Mouse (Mus musculus): ENCODE measurements around the gene Galnt7.
A peak's percentile ranks its signal among the peaks of the same experiment; 100 is the strongest.

Galnt7 gene

GRCm38 (mm10) chr8:57628787-57629664, 23.8 kb downstream of the Galnt7 start:
- no peak for DNase-seq (ENCODE audit: low spot score)

- DNase-seq (ENCODE audit: low spot score), result peak; percentile 17
These were observed 24.7 kb downstream of the Galnt7 start for GRCm38 (mm10) chr8:57627946-57628786.

DNA sequence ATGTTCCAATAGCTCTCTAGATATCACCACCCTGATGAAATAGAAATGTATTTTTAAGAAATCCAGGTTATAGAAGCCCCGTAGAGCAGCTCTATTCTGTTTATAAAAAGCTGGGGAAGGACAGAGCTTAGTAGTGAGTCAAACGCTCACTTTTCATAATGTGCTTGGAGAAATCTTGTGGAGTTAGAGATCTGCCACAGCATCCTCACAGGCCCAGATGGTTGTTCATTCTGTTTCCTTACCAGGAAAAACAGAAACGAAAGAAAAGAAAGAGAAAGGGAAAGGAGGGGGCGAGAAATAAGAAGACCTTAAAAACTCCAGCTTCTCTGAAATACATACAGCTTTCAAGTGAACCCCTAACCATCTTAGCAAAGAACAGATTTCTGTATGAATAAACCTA, 28.9 kb downstream of the Galnt7 start:
- DNase-seq (ENCODE audit: low spot score), result no peak

DNA sequence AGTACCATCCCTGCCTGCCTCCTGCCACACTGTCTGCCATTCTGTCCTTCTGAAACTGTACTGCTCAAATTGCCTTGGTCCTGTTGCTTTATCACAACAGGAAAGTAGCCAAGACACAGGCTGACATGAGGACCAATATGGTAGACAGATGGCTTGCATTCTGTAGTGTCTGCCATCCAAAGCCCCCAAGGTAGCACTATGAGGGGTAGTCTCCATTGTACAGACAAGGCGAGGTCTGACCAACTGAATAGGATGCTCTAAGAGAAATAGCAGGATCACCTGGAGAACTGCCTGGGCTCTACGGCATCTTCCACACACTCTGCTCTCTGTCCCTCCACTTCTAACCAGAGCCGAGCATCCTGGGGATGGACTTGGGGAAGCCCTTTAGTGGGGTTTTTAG, 29.8 kb downstream of the Galnt7 start:
- no peak for DNase-seq (ENCODE audit: low spot score)

- DNase-seq (ENCODE audit: low spot score), result no peak
These were observed 35.9 kb downstream of the Galnt7 start for GRCm38 (mm10) chr8:57616965-57617364.

GRCm38 (mm10) chr8:57615016-57615657, 37.7 kb downstream of the Galnt7 start:
- DNase-seq (ENCODE audit: low spot score), result peak; percentile 26

- DNase-seq (ENCODE audit: low spot score), result no peak
These were observed 41.3 kb downstream of the Galnt7 start for GRCm38 (mm10) chr8:57611419-57611977.

DNA sequence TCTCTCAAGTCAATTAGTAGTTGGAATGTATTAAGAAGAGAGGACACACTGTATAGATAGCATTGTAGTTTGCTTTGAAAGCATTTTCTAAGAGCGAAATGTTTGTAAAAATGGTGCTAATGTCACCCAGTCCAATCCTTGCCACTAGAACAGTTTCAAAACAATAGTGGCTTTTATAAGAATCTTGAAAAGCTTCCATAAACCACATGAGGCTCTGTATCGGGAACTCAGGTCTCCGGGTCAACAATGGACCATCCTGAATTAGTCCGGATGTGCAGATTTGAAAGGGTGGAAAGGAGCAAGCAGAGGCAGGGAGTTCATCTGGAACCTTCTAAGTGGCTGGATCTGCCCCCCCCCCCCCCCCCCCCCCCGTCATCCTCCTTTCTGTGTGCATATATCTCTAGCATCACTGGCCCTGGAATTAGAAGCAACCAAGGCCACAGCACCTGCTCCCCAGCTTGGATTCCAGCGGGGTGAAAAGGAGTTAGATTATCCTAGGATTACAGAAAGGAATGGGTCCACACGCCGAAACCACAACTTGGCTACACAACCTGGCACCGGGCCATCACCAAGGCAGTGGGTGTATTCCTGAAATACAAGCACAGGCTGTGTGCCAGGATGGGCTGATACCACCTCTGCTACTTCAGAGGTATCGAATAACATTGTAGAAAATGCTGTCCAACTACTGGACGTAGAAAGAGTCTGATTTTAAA, 42.0 kb downstream of the Galnt7 start:
- DNase-seq (ENCODE audit: low spot score), result no peak

DNA sequence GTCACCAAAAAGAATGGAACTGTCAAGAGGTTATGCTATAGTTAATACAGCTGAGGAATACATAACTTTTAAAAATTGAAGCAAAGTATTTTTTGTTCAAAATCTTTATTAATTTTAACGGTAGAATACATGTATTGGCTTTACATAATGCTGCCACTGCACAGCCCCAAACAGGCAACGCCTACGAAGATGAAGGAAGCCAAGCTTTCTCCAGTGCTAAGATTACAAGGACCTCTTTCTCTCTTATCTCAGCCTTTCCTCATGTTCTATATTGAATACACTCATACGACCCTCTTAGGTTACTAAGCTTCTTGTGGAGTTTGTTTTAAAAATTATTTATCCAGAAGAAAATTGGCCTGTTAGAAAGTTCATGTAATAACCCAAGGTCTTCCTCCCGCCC, 50.3 kb downstream of the Galnt7 start:
- no peak for DNase-seq (ENCODE audit: low spot score)

- DNase-seq (ENCODE audit: low spot score), result no peak
These were observed 50.8 kb downstream of the Galnt7 start for GRCm38 (mm10) chr8:57601987-57602418.

GRCm38 (mm10) chr8:57599813-57600555, 52.8 kb downstream of the Galnt7 start:
- no peak for DNase-seq (ENCODE audit: low spot score)

GRCm38 (mm10) chr8:57595853-57596252, 57.0 kb downstream of the Galnt7 start:
- DNase-seq (ENCODE audit: low spot score), result no peak

DNA sequence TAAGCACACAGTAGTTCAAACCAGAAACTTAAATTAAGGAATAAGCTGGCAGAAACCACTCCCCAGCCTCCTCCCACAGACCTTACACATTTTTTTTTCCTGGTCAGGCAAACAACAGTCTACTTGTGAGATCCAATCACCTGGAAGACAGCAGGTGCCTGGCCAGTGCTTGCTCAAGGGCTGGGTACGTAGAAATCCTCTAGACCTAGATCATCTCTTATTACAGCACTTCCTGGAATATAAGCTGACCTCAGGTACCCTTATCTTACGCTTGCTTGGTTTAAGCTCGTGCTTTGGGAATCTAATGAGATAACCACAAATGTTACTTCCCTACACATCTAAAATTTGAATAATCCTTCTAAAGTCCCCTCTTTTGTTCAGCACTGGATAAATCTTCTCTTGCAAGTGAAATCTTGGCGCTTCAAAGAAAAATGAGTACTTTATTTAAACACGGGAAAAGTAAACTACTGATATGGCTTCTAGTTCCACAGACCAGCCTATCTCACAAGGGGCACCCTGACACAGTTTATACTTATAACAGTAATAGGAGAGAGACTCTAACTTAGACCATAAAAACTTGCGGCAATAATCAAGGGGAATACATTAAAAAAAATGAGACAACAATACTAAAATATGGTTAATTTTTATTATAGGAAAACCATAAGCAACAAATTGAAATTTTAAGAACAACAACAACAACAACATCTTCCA, 58.5 kb downstream of the Galnt7 start:
- DNase-seq (ENCODE audit: low spot score), result no peak

- DNase-seq (ENCODE audit: low spot score), result no peak
These were observed 60.2 kb downstream of the Galnt7 start for GRCm38 (mm10) chr8:57592604-57593003.

DNA sequence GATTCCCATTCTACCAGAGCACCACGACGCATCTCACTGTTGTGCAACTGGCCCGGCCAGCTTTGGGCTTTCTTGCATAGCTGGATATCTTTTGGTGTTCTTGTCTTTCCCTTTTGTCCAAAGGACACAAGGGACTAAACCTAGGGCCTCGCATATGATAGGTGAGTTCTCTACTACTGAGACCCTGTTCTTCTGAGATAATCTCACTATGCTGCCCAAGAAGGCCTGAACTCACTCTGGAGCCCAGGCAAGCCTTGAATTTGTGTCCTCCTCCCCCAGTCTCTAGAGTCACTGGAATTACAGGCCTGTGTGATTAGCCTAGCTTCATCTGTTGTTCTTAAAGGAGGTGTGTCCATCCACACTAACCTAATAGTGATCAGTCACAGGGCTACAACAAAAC, 61.2 kb downstream of the Galnt7 start:
- DNase-seq (ENCODE audit: low spot score), result no peak

DNA sequence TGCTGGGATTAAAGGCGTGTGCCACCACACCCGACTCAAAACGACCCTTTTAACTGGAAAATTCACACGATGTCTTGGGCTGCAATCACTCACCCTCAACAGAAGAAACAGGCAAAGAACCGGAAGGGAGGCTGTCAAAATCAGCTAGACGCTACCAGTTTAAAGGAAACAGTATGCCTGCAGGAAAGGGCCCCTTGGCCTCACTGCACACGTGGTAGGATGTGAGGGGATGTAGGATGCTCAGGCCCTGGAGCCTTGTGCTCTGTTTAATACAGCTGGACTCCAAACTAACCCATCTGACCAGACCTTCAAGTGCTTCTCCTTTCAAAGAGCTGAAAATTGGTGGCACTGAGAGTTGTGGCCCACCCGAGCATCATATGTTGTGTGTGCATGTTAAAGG, 62.8 kb downstream of the Galnt7 start:
- no peak for DNase-seq (ENCODE audit: low spot score)

GRCm38 (mm10) chr8:57589176-57589575, 63.7 kb downstream of the Galnt7 start:
- DNase-seq (ENCODE audit: low spot score), result peak; percentile 52

DNA sequence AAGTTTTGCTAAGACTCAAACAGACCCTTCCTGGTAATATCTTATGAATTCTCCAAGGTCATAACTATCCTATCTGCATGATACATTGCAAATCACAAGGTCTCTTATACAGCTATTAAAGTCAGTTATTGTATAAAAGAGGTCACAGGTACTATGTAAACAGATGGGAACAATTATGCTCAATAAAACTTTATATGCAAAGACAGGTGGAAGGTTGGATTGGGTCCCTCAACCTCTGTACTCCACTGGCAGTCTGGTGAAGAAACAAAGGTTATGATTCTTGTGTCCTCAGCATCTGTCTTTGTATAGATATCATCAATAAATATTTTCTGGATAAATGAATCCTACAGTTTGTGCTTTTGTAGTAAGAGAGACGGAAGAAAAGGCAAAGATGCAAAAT, 64.2 kb downstream of the Galnt7 start:
- no peak for DNase-seq (ENCODE audit: low spot score)

DNA sequence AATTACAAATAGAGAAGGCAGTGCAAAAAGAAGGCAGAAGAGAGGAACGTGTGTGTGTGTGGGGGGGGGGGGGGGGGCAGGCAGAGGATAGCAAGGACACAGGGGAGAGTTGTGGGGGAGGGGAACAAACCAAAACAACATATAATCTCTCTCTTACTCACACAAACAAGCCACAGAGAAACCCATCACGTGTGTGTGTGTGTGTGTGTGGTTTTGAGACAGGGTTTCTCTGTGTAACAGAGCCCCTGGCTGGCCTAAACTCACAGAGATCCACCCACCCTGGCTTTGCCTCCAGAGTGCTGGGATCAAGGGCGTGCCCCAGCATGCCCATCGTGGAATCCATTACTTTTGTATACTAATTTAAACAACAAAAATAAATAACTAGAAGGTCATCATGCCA, 66.2 kb downstream of the Galnt7 start:
- no peak for DNase-seq (ENCODE audit: low spot score)

DNA sequence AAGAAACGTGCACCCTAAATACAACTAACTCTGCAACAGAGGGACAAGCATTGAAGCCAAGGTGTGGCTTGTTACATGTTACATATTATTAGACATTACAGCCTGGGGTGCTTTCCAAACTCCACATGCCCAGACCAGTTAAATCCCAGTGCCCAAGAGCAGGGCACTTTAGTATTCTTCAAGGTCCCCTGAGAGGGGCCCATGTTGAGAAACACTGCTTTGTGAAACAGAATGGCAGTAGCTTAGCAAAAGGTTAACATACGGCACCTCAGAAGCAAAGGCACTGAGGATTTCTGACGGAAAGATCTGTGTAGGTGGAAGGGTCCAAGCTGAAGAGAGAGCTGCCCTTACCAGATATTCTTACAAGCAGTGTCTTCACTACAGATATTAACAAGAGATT, 67.0 kb downstream of the Galnt7 start:
- DNase-seq (ENCODE audit: low spot score), result no peak
